Mouse (Mus musculus): ENCODE data around the gene Rpl27a. TPM values are rescaled to one million over a fixed set of nuclear protein-coding genes. Genes with fewer than 3 reads are reported as not detected.

The Rpl27a gene
- total RNA-seq (2021), result 10 to 100 TPM; 58.5 to 72.2 TPM
- long read RNA-seq, experiment 1, transcript Rpl27a-203 (5 exons, 1,158 nt), result major isoform, 299 of 313 reads
- long read RNA-seq, experiment 1, partial matches to known transcripts, result 7 of 313 reads
- long read RNA-seq, experiment 1, other reads (novel, unspliced or antisense), result 7 of 313 reads
- long read RNA-seq, experiment 2, transcript Rpl27a-203 (5 exons, 1,158 nt), result major isoform, 195 of 202 reads
- long read RNA-seq, experiment 2, partial matches to known transcripts, result 5 of 202 reads
- long read RNA-seq, experiment 2, other reads (novel, unspliced or antisense), result 2 of 202 reads

GRCm38 (mm10) chr7:109518838-109519696 lies at the start of gene Rpl27a:
Rpl27a (plus strand) TSS chr7:109519147.
- DNase-seq, result peak; percentile 98

GRCm38 (mm10) chr7:109470700-109471099 lies 48.2 kb upstream of the Rpl27a start:
- DNase-seq, result no peak

GRCm38 (mm10) chr7:109477926-109478325 lies 41.0 kb upstream of the Rpl27a start:
- DNase-seq, result no peak

- DNase-seq, result no peak
Observed at GRCm38 (mm10) chr7:109480765-109481197, 38.2 kb upstream of the Rpl27a start.

- DNase-seq, result no peak
Observed at GRCm38 (mm10) chr7:109484221-109484620, 34.7 kb upstream of the Rpl27a start.

- no peak for DNase-seq
Observed at GRCm38 (mm10) chr7:109492616-109493318, 26.2 kb upstream of the Rpl27a start.

GRCm38 (mm10) chr7:109493319-109494316 lies 25.3 kb upstream of the Rpl27a start:
- DNase-seq, result no peak

- no peak for DNase-seq
Observed at GRCm38 (mm10) chr7:109497507-109497906, 21.4 kb upstream of the Rpl27a start.

GRCm38 (mm10) chr7:109507119-109507518 lies 11.8 kb upstream of the Rpl27a start:
- DNase-seq, result no peak

- no peak for DNase-seq
Observed at GRCm38 (mm10) chr7:109507572-109507971, 11.4 kb upstream of the Rpl27a start.

GRCm38 (mm10) chr7:109508034-109508433 lies 10.9 kb upstream of the Rpl27a start, which contains the start of gene Trim66:
Trim66 (minus strand) TSS chr7:109508134.
- no peak for DNase-seq

- no peak for DNase-seq
Observed at GRCm38 (mm10) chr7:109510799-109511198, 8.1 kb upstream of the Rpl27a start.

GRCm38 (mm10) chr7:109511838-109512237 lies 7.1 kb upstream of the Rpl27a start:
- no peak for DNase-seq

GRCm38 (mm10) chr7:109516500-109516899 lies 2.4 kb upstream of the Rpl27a start:
- DNase-seq, result no peak

- DNase-seq, result no peak
Observed at GRCm38 (mm10) chr7:109518036-109518681, 788 bp upstream of the Rpl27a start.

GRCm38 (mm10) chr7:109519936-109520335 lies 989 bp downstream of the Rpl27a start:
- DNase-seq, result no peak

GRCm38 (mm10) chr7:109522084-109522483 lies 3.1 kb downstream of the Rpl27a start:
- DNase-seq, result no peak

- no peak for DNase-seq
Observed at GRCm38 (mm10) chr7:109523304-109523703, 4.4 kb downstream of the Rpl27a start.

- no peak for DNase-seq
Observed at GRCm38 (mm10) chr7:109523741-109524441, 4.9 kb downstream of the Rpl27a start.

GRCm38 (mm10) chr7:109524442-109524744 lies 5.4 kb downstream of the Rpl27a start:
- no peak for DNase-seq

Data from gastrocnemius, postnatal 25 days (tissue).